Mouse (Mus musculus): Measurements from ENCODE around the gene Smtnl1. TPM values are rescaled to one million over a fixed set of nuclear protein-coding genes. Genes with fewer than 3 reads are reported as not detected.

The Smtnl1 gene
- polyA plus RNA-seq (2014; fragmentation: Nextera tagmentation; extraction: Ambion mirVana), result 0.48 and 1.6 TPM in 2 replicates

- H3K27me3 ChIP-seq (replicated peaks; ENCODE audit: control insufficient read depth, insufficient read depth, low read length), result no peaks in the 10 kb centered on the region; the same call in 1 of the 2 replicates
- no peak within 1 kb of the TSS for H3K27ac ChIP-seq (replicated peaks; ENCODE audit: low read depth, low read length)
- no peak for ATAC-seq (ENCODE audit: low read depth)
- H3K9ac ChIP-seq (ENCODE audit: low read depth, low read length), result no peak within 1 kb of the TSS
- H3K9me3 ChIP-seq (ENCODE audit: control insufficient read depth, low read length), result no peaks in the 10 kb centered on the region
- no peak within 1 kb of the TSS for H3K4me2 ChIP-seq (ENCODE audit: low read depth, low read length)
- H3K4me3 ChIP-seq (ENCODE audit: low read depth, low read length), result no peak within 1 kb of the TSS
- DNase-seq (ENCODE audit: low spot score), result no peak
- H3K36me3 ChIP-seq (ENCODE audit: control insufficient read depth, insufficient read depth, low read length), result no peaks in the 10 kb centered on the region
- 52% methylated on average over 13 of the region's 13 CpGs for WGBS
- peaks cover 2% of the 10 kb centered on the region; the same call in 1 of the 2 replicates for H3K4me1 ChIP-seq (ENCODE audit: control insufficient read depth, insufficient read depth, low read length)
These were observed at the start of gene Smtnl1 for GRCm38 (mm10) chr2:84822552-84822951. Gene Smtnl1 (minus strand): TSS chr2:84822652.

GRCm38 (mm10) chr2:84870623-84871160 is 48.2 kb upstream of the Smtnl1 start:
- peaks cover 16% of the 10 kb centered on the region for H3K4me1 ChIP-seq (ENCODE audit: control insufficient read depth, insufficient read depth, low read length)
- H3K36me3 ChIP-seq (ENCODE audit: control insufficient read depth, insufficient read depth, low read length), result no peaks in the 10 kb centered on the region
- ATAC-seq (ENCODE audit: low read depth) (no peak), DNase-seq (ENCODE audit: low spot score) (no peak)
- WGBS, result 62% methylated on average over 4 of the region's 4 CpGs
- H3K9me3 ChIP-seq (ENCODE audit: control insufficient read depth, low read length), result no peaks in the 10 kb centered on the region
- peaks cover 82% of the 10 kb centered on the region for H3K27me3 ChIP-seq (replicated peaks; ENCODE audit: control insufficient read depth, insufficient read depth, low read length)
- H3K4me2 ChIP-seq (ENCODE audit: low read depth, low read length), result no peak overlapping the region
- no peak overlapping the region for H3K4me3 ChIP-seq (ENCODE audit: low read depth, low read length)
- H3K9ac ChIP-seq (ENCODE audit: low read depth, low read length), result no peak overlapping the region
- no peak overlapping the region for H3K27ac ChIP-seq (replicated peaks; ENCODE audit: low read depth, low read length)

- Histone ChIP-seq H3K9ac (ENCODE audit: low read depth, low read length) (no peak overlapping the region), H3K4me3 (ENCODE audit: low read depth, low read length) (no peak overlapping the region), H3K9me3 (ENCODE audit: control insufficient read depth, low read length) (no peaks in the 10 kb centered on the region), H3K27ac (replicated peaks; ENCODE audit: low read depth, low read length) (no peak overlapping the region), H3K4me1 (ENCODE audit: control insufficient read depth, insufficient read depth, low read length) (peaks cover 16% of the 10 kb centered on the region), H3K4me2 (ENCODE audit: low read depth, low read length) (no peak overlapping the region), H3K36me3 (ENCODE audit: control insufficient read depth, insufficient read depth, low read length) (no peaks in the 10 kb centered on the region), H3K27me3 (replicated peaks; ENCODE audit: control insufficient read depth, insufficient read depth, low read length) (peaks cover 71% of the 10 kb centered on the region)
- WGBS, result 68% methylated on average over 2 of the region's 2 CpGs
- ATAC-seq (ENCODE audit: low read depth) (no peak), DNase-seq (ENCODE audit: low spot score) (no peak)
These were observed 46.5 kb upstream of the Smtnl1 start for GRCm38 (mm10) chr2:84868977-84869376.

GRCm38 (mm10) chr2:84868521-84868943 is 46.1 kb upstream of the Smtnl1 start:
- Histone ChIP-seq H3K27ac (replicated peaks; ENCODE audit: low read depth, low read length) (no peak overlapping the region), H3K4me1 (ENCODE audit: control insufficient read depth, insufficient read depth, low read length) (peaks cover 16% of the 10 kb centered on the region), H3K9me3 (ENCODE audit: control insufficient read depth, low read length) (no peaks in the 10 kb centered on the region), H3K9ac (ENCODE audit: low read depth, low read length) (no peak overlapping the region), H3K4me2 (ENCODE audit: low read depth, low read length) (no peak overlapping the region), H3K36me3 (ENCODE audit: control insufficient read depth, insufficient read depth, low read length) (no peaks in the 10 kb centered on the region), H3K4me3 (ENCODE audit: low read depth, low read length) (no peak overlapping the region), H3K27me3 (replicated peaks; ENCODE audit: control insufficient read depth, insufficient read depth, low read length) (peaks cover 67% of the 10 kb centered on the region)
- ATAC-seq (ENCODE audit: low read depth), result peak; percentile 38; the same call in 1 of the 2 replicates
- peak; percentile 38 for DNase-seq (ENCODE audit: low spot score)
- WGBS, result 4% methylated on average over 5 of the region's 5 CpGs

GRCm38 (mm10) chr2:84865616-84866571 is 43.4 kb upstream of the Smtnl1 start:
- no peaks in the 10 kb centered on the region for H3K9me3 ChIP-seq (ENCODE audit: control insufficient read depth, low read length)
- 2% methylated on average over 33 of the region's 47 CpGs for WGBS
- peak; percentile 39 for ATAC-seq (ENCODE audit: low read depth)
- peak; percentile 33 for DNase-seq (ENCODE audit: low spot score)
- peaks cover 6% of the 10 kb centered on the region; the same call in 1 of the 2 replicates for H3K36me3 ChIP-seq (ENCODE audit: control insufficient read depth, insufficient read depth, low read length)
- peaks cover 41% of the 10 kb centered on the region for H3K27me3 ChIP-seq (replicated peaks; ENCODE audit: control insufficient read depth, insufficient read depth, low read length)
- H3K27ac ChIP-seq (replicated peaks; ENCODE audit: low read depth, low read length), result no peak overlapping the region
- H3K9ac ChIP-seq (ENCODE audit: low read depth, low read length), result peak overlapping the region; percentile 56
- peaks cover 9% of the 10 kb centered on the region; the same call in 1 of the 2 replicates for H3K4me1 ChIP-seq (ENCODE audit: control insufficient read depth, insufficient read depth, low read length)
- peak overlapping the region; percentile 40 for H3K4me3 ChIP-seq (ENCODE audit: low read depth, low read length)
- H3K4me2 ChIP-seq (ENCODE audit: low read depth, low read length), result peak overlapping the region; percentile 79

GRCm38 (mm10) chr2:84862231-84862630 is 39.8 kb upstream of the Smtnl1 start:
- Histone ChIP-seq H3K4me2 (ENCODE audit: low read depth, low read length) (no peak overlapping the region), H3K4me1 (ENCODE audit: control insufficient read depth, insufficient read depth, low read length) (peaks cover 9% of the 10 kb centered on the region; the same call in 1 of the 2 replicates), H3K36me3 (ENCODE audit: control insufficient read depth, insufficient read depth, low read length) (peaks cover 30% of the 10 kb centered on the region; the same call in 1 of the 2 replicates), H3K4me3 (ENCODE audit: low read depth, low read length) (no peak overlapping the region), H3K9me3 (ENCODE audit: control insufficient read depth, low read length) (no peaks in the 10 kb centered on the region), H3K27ac (replicated peaks; ENCODE audit: low read depth, low read length) (no peak overlapping the region), H3K27me3 (replicated peaks; ENCODE audit: control insufficient read depth, insufficient read depth, low read length) (peaks cover 19% of the 10 kb centered on the region), H3K9ac (ENCODE audit: low read depth, low read length) (no peak overlapping the region)
- 78% methylated on average over 3 of the region's 3 CpGs for WGBS
- no peak for ATAC-seq (ENCODE audit: low read depth)
- no peak for DNase-seq (ENCODE audit: low spot score)

- peaks cover 7% of the 10 kb centered on the region; the same call in 1 of the 2 replicates for H3K4me1 ChIP-seq (ENCODE audit: control insufficient read depth, insufficient read depth, low read length)
- no peak overlapping the region for H3K9ac ChIP-seq (ENCODE audit: low read depth, low read length)
- H3K36me3 ChIP-seq (ENCODE audit: control insufficient read depth, insufficient read depth, low read length), result peaks cover 33% of the 10 kb centered on the region; the same call in 1 of the 2 replicates
- H3K27ac ChIP-seq (replicated peaks; ENCODE audit: low read depth, low read length), result no peak overlapping the region
- H3K4me2 ChIP-seq (ENCODE audit: low read depth, low read length), result no peak overlapping the region
- 71% methylated on average over 3 of the region's 3 CpGs for WGBS
- no peaks in the 10 kb centered on the region for H3K9me3 ChIP-seq (ENCODE audit: control insufficient read depth, low read length)
- H3K27me3 ChIP-seq (replicated peaks; ENCODE audit: control insufficient read depth, insufficient read depth, low read length), result peaks cover 11% of the 10 kb centered on the region
- H3K4me3 ChIP-seq (ENCODE audit: low read depth, low read length), result no peak overlapping the region
- ATAC-seq (ENCODE audit: low read depth) (no peak), DNase-seq (ENCODE audit: low spot score) (no peak)
These were observed 39.0 kb upstream of the Smtnl1 start for GRCm38 (mm10) chr2:84861430-84861829.

GRCm38 (mm10) chr2:84859991-84860780 is 37.7 kb upstream of the Smtnl1 start:
- DNase-seq (ENCODE audit: low spot score), result peak; percentile 38
- Histone ChIP-seq H3K36me3 (ENCODE audit: control insufficient read depth, insufficient read depth, low read length) (peaks cover 36% of the 10 kb centered on the region; the same call in 1 of the 2 replicates), H3K27me3 (replicated peaks; ENCODE audit: control insufficient read depth, insufficient read depth, low read length) (no peaks in the 10 kb centered on the region), H3K9ac (ENCODE audit: low read depth, low read length) (no peak overlapping the region), H3K4me3 (ENCODE audit: low read depth, low read length) (no peak overlapping the region), H3K4me1 (ENCODE audit: control insufficient read depth, insufficient read depth, low read length) (no peaks in the 10 kb centered on the region), H3K4me2 (ENCODE audit: low read depth, low read length) (no peak overlapping the region), H3K9me3 (ENCODE audit: control insufficient read depth, low read length) (no peaks in the 10 kb centered on the region), H3K27ac (replicated peaks; ENCODE audit: low read depth, low read length) (no peak overlapping the region)
- WGBS, result 76% methylated on average over 7 of the region's 7 CpGs
- ATAC-seq (ENCODE audit: low read depth), result no peak
